Mouse (Mus musculus): ENCODE data around the gene Dgkq.
"Not testable (repeated sequence)": the region's sequence is repeated elsewhere in the genome, so short reads cannot be mapped to it uniquely, and the experiment has no call there.

The Dgkq gene

DNA sequence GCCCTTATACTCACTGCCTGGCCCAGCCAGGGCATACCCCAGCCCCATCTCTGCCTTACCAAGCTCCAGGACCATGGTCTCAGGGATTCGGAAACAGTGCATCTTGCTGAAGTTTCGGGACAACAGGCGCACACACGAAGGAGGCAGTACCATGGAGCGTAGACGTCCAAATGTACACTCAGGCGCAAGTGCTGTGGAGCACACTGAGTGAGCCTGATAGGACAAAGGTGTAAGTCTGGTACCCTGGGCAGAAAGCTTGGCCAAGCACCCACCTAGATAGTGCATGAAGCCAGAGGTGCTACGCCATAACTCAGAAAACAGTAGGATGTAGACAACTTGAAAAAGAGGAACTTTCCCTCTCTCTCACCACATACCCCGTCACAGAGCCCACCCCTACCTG lies 14.1 kb downstream of the Dgkq start:
- DNase-seq (ENCODE audit: low spot score in 2 of 2) = no peak

DNA sequence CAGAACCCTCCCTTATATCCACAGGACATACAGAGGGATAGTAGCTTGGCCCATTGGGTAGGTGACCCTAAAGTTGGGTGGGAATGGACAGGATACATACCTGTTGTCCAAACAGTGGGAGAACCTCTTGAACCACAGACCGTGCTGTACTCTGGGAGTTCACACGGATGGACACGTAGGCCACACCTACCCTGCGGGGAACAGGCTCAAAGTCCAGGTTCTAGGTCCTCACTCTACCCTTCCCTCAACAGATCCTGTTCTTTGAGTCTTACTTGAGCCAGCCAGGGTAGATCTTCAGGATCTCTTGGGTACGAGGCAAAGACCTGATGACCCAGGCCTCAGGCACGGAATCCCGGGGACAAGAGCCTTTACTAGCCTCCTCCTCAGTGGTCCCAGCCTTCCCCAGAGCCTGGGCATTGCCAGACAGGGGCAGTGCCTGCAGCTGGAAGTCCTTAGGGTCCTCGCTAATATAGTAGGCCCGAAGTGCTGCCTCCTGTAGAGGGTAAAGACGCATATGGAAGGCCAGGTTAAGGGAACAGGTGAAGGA lies 15.0 kb downstream of the Dgkq start:
- DNase-seq (ENCODE audit: low spot score in 2 of 2) = no peak

- no peak for DNase-seq (ENCODE audit: low spot score in 2 of 2)
Measured at GRCm38 (mm10) chr5:108653341-108653740, 16.1 kb downstream of the Dgkq start.

GRCm38 (mm10) chr5:108651823-108652222 lies 17.6 kb downstream of the Dgkq start:
- DNase-seq (ENCODE audit: low spot score in 2 of 2) = peak in 1 of 2 experiments; percentile 58

GRCm38 (mm10) chr5:108651136-108651720 lies 18.2 kb downstream of the Dgkq start:
- no peak for DNase-seq (ENCODE audit: low spot score in 2 of 2)

- DNase-seq (ENCODE audit: low spot score in 2 of 2) = no peak
Measured at GRCm38 (mm10) chr5:108650341-108650740, 19.1 kb downstream of the Dgkq start.

GRCm38 (mm10) chr5:108648937-108649576 lies 20.4 kb downstream of the Dgkq start:
- DNase-seq (ENCODE audit: low spot score in 2 of 2) = no peak

DNA sequence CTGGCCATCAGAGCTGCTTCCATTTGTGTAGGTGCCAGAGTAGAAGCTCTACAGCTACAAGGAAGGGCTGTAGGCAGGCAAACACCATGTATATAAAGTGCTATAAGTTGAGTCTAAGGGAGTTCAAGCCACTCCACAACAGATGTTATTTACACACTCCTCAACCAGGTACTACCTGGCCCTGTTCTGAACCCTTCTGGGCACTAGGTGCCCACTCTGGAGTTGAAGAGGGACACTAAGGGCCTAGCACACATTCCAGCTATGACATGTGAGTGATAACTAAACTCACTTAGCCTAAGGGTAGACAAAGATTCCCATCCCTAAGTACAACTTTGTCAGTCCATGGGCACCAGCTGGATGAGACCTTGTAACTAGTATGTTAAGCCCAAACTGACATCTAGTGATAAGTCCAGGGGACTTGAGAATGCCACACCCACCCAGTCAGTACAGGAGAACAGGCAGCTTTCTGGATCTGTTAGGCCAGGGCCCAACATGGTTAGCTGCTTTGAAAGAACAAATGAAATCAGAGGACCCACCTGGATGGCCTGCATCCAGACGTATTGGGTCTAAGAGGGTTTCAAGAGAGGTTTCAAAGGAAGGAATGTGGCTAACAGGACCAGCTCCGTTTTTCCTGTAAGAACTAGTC lies 21.5 kb downstream of the Dgkq start:
- DNase-seq (ENCODE audit: low spot score in 2 of 2) = no peak

GRCm38 (mm10) chr5:108647311-108647710 lies 22.2 kb downstream of the Dgkq start:
- no peak for DNase-seq (ENCODE audit: low spot score in 2 of 2)

- no peak for DNase-seq (ENCODE audit: low spot score in 2 of 2)
Measured at GRCm38 (mm10) chr5:108646343-108646660, 23.2 kb downstream of the Dgkq start.

- peak in 1 of 2 experiments; percentile 58 for DNase-seq (ENCODE audit: low spot score in 2 of 2)
Measured at GRCm38 (mm10) chr5:108645651-108646342, 23.7 kb downstream of the Dgkq start.

DNA sequence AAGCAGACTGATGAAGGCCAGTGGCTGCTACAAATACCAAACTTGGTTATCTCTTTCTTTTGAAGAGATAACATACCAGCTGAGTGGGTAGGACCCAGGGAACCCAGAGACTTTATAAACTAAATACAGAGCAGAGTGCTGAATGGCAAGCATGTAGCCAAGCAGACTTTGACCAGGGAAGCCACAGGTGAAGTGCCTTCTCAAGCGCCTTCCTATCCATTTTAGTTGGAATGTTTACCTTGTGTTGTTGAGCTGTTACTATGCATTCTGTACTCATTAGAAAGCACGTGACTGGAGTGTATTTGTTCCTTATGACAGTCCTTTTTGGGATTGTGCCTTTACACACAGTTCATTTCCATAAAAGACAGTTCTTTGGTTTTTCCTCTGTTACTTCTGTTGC lies 25.8 kb downstream of the Dgkq start:
- no peak for DNase-seq (ENCODE audit: low spot score in 2 of 2)

- DNase-seq (ENCODE audit: low spot score in 2 of 2) = no peak
Measured at GRCm38 (mm10) chr5:108636172-108636571, 33.3 kb downstream of the Dgkq start.

- DNase-seq (ENCODE audit: low spot score in 2 of 2) = not testable (repeated sequence)
Measured at GRCm38 (mm10) chr5:108634088-108634487, 35.4 kb downstream of the Dgkq start.

DNA sequence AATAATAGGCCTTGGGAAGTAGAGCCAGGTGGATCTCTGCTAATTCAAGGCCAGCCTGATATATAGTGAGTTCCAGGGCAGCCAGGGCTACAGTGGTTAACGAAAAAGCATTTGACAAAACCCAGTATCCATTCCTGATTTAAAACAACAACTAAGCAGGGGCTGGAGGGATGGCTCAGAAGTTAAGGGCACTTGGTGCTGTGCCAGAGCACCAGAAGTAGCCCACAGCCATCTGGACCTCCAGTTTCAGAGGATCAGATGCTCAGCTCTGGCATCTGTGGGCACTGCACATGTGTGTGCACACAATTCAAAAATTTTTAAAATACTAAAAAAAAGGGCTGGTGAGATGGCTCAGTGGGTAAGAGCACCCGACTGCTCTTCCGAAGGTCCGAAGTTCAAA lies 35.8 kb downstream of the Dgkq start:
- DNase-seq (ENCODE audit: low spot score in 2 of 2) = peak in 1 of 2 experiments; percentile 31

- DNase-seq (ENCODE audit: low spot score in 2 of 2) = peak; percentile 81 to 89
Measured at GRCm38 (mm10) chr5:108629634-108630483, 39.6 kb downstream of the Dgkq start, which contains the start of the genes Gak and Tmem175. Gene Gak (minus strand): TSS chr5:108629755. Gene Tmem175 (plus strand): TSS chr5:108629770.

DNA sequence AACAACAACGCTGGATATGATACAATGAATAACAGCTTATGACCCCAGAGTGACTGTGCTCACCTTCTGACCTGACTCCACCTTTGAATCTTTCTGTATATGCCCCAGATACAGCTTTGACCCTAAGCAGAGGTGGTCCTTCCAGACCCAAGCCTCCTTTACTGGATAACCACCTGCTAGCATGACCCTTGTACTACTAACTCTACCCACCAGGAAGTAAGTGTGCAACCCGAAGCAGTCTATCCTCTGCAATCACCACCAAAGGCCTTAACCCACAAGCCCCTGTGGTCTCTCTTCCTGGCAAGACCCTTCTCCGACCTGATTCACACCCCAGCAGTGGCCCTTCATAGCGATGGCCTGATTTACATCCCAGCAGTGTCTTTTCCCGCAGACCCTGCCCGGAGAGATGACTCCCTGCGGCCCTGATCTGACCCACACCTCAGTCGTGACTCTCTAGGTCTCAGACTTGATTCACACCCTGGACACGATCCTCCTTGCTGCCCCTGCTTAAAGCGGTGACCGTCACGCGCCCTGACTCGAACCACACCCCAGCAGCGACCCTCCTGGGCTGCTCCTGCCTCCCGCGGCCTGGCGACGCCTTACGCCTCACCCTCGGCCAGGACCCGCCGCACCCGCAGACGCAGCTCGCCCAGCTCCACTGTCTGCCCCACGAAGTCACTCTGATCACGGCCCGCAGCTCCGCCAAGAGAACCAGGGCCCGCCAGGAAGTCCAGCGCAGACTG lies 40.4 kb downstream of the Dgkq start:
- DNase-seq (ENCODE audit: low spot score in 2 of 2) = no peak

DNA sequence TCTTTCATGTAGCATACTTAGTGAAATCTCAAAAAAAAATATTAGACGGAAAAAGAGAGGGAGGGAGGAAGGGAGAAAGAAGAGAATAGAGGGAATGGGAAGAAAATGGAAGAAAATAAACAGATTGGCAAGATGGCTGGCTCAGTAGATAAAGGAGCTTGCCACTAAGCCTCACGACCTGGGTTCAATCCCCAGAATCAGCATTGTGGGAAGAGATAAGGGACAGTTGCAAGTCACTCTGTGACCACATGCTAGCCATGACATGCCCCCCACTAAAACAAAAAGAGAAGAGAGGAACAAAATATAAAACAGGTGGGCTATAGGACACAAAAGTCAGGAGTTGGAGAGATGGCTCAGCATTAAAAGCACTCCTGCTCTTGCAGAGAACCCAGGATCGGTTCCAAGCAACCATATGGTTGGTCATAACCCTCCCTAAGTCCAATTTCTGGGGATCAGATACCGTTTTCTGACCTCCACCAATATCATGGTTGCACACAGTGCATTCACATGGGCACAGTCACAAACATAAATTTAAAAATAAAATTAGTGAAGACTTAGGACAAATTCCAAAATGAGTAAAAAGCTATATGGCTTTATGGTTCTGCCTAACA lies 43.3 kb downstream of the Dgkq start:
- no peak for DNase-seq (ENCODE audit: low spot score in 2 of 2)

DNA sequence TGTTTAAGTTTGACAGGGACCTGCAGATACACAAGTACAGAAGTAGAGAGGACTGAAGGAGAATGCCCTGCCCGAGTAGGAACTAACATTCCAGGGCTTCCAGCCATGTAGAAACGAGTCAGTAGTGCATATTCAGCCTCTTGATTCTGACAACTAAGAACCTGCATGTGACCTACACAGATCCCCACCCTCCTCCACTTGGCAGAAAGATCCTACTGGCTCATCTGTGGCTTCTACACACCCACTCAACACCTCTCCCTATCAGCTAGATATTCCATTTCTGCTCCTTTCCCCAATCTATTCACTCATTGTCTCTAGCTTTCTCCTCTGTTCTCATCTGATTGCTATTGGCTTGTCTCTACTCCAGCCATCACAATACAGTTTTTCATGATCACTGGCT lies 47.6 kb downstream of the Dgkq start:
- no peak for DNase-seq (ENCODE audit: low spot score in 2 of 2)

DNA sequence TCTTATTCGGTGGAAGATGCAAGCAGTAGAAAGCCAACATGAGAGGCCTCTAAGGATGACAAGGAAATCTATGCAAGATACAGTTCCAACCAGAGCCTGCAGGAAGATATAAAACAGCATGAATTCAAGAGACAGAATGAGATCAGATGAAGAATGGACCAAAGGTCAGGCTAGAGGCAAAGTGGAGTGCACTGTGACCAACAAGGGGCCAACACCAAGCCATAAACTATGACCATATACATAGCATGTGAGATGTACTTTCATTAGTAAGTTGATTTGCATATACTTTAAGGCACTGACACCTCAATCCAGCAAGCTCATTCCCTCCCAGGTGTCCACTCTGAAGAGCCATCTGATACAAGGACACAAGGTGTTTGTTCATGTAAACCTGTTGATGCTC lies 59.0 kb downstream of the Dgkq start:
- DNase-seq (ENCODE audit: low spot score in 2 of 2) = no peak
